Mouse (Mus musculus): Measurements from ENCODE around the gene Fgfr2. TPM values are rescaled to one million over a fixed set of nuclear protein-coding genes. Genes with fewer than 3 reads are reported as not detected.
A peak's percentile ranks its signal among the peaks of the same experiment; 100 is the strongest.

Gene Fgfr2
- polyA plus RNA-seq, 1 experiment, result 1.7 TPM

GRCm38 (mm10) chr7:131011901-131012300 lies 2111.2 kb downstream of the Fgfr2 start:
- Histone ChIP-seq H3K27me3 (ENCODE audit: control insufficient read depth, insufficient read depth, insufficient read length) (no peaks in the 10 kb centered on the region), H3K79me3 (ENCODE audit: low read depth) (no peaks in the 10 kb centered on the region), H3K36me3 (ENCODE audit: control insufficient read depth, insufficient read depth) (no peaks in the 10 kb centered on the region), H3K79me2 (ENCODE audit: control insufficient read depth, insufficient read depth) (no peaks in the 10 kb centered on the region), H3ac (ENCODE audit: control insufficient read depth, insufficient read length, low read depth) (no peak overlapping the region), H3K4me3 (ENCODE audit: insufficient read depth, poor library complexity, severe bottlenecking) (no peak overlapping the region)
- TF ChIP-seq CTCF (IDR thresholded peaks at IDR 0.05; ENCODE audit: control insufficient read depth, insufficient read depth, insufficient read length) (no peak), CEBPB (IDR thresholded peaks at IDR 0.05; ENCODE audit: low read depth) (peak; percentile 35)

DNA sequence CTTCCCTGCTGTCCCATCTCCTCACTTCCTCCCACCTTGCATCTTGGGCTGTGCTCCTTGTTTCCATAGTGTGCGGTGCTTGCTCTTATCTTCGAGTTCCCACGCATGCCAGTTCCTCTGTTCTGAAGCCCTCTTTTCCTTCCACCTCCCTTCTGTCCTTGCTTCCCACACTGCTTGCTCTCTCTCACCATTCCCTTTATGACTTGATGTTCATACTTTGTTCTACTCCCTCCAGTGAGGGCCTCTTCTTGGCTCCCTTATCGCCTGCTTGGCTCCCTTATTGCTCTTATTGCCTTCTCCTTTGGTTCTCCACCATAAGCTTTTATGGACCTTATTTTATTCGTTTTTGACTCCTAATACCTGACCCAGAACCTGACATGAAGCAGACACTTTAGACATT lies 2114.0 kb downstream of the Fgfr2 start:
- Histone ChIP-seq H3K79me3 (ENCODE audit: low read depth) (no peaks in the 10 kb centered on the region), H3K36me3 (ENCODE audit: control insufficient read depth, insufficient read depth) (no peaks in the 10 kb centered on the region), H3K79me2 (ENCODE audit: control insufficient read depth, insufficient read depth) (no peaks in the 10 kb centered on the region), H3K27me3 (ENCODE audit: control insufficient read depth, insufficient read depth, insufficient read length) (no peaks in the 10 kb centered on the region), H3K4me3 (ENCODE audit: insufficient read depth, poor library complexity, severe bottlenecking) (no peak overlapping the region), H3ac (ENCODE audit: control insufficient read depth, insufficient read length, low read depth) (no peak overlapping the region)
- TF ChIP-seq CTCF (IDR thresholded peaks at IDR 0.05; ENCODE audit: control insufficient read depth, insufficient read depth, insufficient read length) (no peak), FOSL1 (IDR thresholded peaks at IDR 0.05; ENCODE audit: insufficient read depth, low read length, poor library complexity, severe bottlenecking) (no peak), MYOD1 (IDR thresholded peaks at IDR 0.05; ENCODE audit: control insufficient read depth, insufficient read length, low read depth) (no peak), MAX (IDR thresholded peaks at IDR 0.05) (no peak), CEBPB (IDR thresholded peaks at IDR 0.05; ENCODE audit: low read depth) (no peak), USF1 (IDR thresholded peaks at IDR 0.05; ENCODE audit: low read depth) (no peak), MYOG (IDR thresholded peaks at IDR 0.05; ENCODE audit: control insufficient read depth, extremely low read depth, insufficient read length) (no peak)

DNA sequence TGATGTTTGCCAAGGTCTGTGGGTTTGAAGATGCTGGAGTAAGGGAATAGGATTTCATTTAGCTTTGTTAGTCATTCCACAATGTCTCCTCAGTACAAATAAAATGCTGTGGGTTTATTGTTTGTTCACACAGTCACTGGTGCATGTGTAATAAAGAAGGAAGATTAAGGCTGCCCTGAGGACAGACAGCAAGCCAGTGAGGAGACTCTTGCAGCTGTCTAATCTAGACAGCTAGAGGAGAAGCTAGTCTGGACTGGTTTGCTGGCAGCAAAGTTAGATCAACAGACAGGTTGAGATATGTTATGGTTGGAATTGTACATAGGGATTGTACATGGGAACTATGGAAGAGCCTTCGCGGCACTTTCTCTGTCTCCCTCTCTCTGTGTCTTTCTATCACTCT lies 2115.9 kb downstream of the Fgfr2 start:
- Histone ChIP-seq H3ac (ENCODE audit: control insufficient read depth, insufficient read length, low read depth) (no peak overlapping the region), H3K79me3 (ENCODE audit: low read depth) (no peaks in the 10 kb centered on the region), H3K79me2 (ENCODE audit: control insufficient read depth, insufficient read depth) (no peaks in the 10 kb centered on the region), H3K4me3 (ENCODE audit: insufficient read depth, poor library complexity, severe bottlenecking) (no peak overlapping the region), H3K36me3 (ENCODE audit: control insufficient read depth, insufficient read depth) (no peaks in the 10 kb centered on the region), H3K27me3 (ENCODE audit: control insufficient read depth, insufficient read depth, insufficient read length) (no peaks in the 10 kb centered on the region)
- TF ChIP-seq FOSL1 (IDR thresholded peaks at IDR 0.05; ENCODE audit: insufficient read depth, low read length, poor library complexity, severe bottlenecking), result no peak
- TF ChIP-seq MYOD1 (IDR thresholded peaks at IDR 0.05; ENCODE audit: control insufficient read depth, insufficient read length, low read depth), result peak; percentile 23

- no peak overlapping the region for H3K4me3 ChIP-seq (ENCODE audit: insufficient read depth, poor library complexity, severe bottlenecking)
- no peaks in the 10 kb centered on the region for H3K79me2 ChIP-seq (ENCODE audit: control insufficient read depth, insufficient read depth)
- no peaks in the 10 kb centered on the region for H3K79me3 ChIP-seq (ENCODE audit: low read depth)
- TF ChIP-seq CEBPB (IDR thresholded peaks at IDR 0.05; ENCODE audit: low read depth), result no peak
- no peak for TF ChIP-seq MAX (IDR thresholded peaks at IDR 0.05)
- TF ChIP-seq MYOD1 (IDR thresholded peaks at IDR 0.05; ENCODE audit: control insufficient read depth, insufficient read length, low read depth), result no peak
- TF ChIP-seq MYOG (IDR thresholded peaks at IDR 0.05; ENCODE audit: control insufficient read depth, extremely low read depth, insufficient read length), result no peak
- TF ChIP-seq CTCF (IDR thresholded peaks at IDR 0.05; ENCODE audit: control insufficient read depth, insufficient read depth, insufficient read length), result no peak
- no peaks in the 10 kb centered on the region for H3K36me3 ChIP-seq (ENCODE audit: control insufficient read depth, insufficient read depth)
- H3ac ChIP-seq (ENCODE audit: control insufficient read depth, insufficient read length, low read depth), result no peak overlapping the region
- H3K27me3 ChIP-seq (ENCODE audit: control insufficient read depth, insufficient read depth, insufficient read length), result no peaks in the 10 kb centered on the region
These were observed 2119.1 kb downstream of the Fgfr2 start for GRCm38 (mm10) chr7:131004071-131004470.

- no peaks in the 10 kb centered on the region for H3K27me3 ChIP-seq (ENCODE audit: control insufficient read depth, insufficient read depth, insufficient read length)
- H3ac ChIP-seq (ENCODE audit: control insufficient read depth, insufficient read length, low read depth), result no peak overlapping the region
- no peaks in the 10 kb centered on the region for H3K79me3 ChIP-seq (ENCODE audit: low read depth)
- no peaks in the 10 kb centered on the region for H3K36me3 ChIP-seq (ENCODE audit: control insufficient read depth, insufficient read depth)
- H3K4me3 ChIP-seq (ENCODE audit: insufficient read depth, poor library complexity, severe bottlenecking), result no peak overlapping the region
- TF ChIP-seq CTCF (IDR thresholded peaks at IDR 0.05; ENCODE audit: control insufficient read depth, insufficient read depth, insufficient read length), result no peak
- no peak for TF ChIP-seq FOSL1 (IDR thresholded peaks at IDR 0.05; ENCODE audit: insufficient read depth, low read length, poor library complexity, severe bottlenecking)
- TF ChIP-seq MYOD1 (IDR thresholded peaks at IDR 0.05; ENCODE audit: control insufficient read depth, insufficient read length, low read depth), result no peak
- TF ChIP-seq CEBPB (IDR thresholded peaks at IDR 0.05; ENCODE audit: low read depth), result no peak
- no peaks in the 10 kb centered on the region for H3K79me2 ChIP-seq (ENCODE audit: control insufficient read depth, insufficient read depth)
These were observed 2121.0 kb downstream of the Fgfr2 start for GRCm38 (mm10) chr7:131001976-131002726.

DNA sequence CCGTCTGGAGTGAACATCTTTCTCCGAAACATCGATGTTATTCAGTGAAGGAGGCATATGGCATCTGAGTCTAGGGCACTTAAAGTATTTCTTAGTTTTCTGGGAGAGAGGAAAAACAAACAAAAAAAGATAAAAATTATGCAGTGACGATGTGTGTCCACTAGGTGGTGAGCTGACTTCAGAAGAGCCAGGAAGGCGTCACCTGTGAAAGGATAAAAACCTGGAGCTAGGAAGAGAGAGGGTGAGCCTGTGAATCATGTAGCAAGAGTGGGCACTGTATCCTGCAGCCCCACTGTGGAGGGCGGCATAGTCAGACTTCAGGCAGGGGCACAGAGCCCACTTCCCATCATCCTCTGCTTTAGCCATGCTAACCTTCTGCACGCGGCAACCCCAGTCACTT lies 2129.2 kb downstream of the Fgfr2 start:
- Histone ChIP-seq H3K79me3 (ENCODE audit: low read depth) (no peaks in the 10 kb centered on the region), H3K27me3 (ENCODE audit: control insufficient read depth, insufficient read depth, insufficient read length) (no peaks in the 10 kb centered on the region), H3K36me3 (ENCODE audit: control insufficient read depth, insufficient read depth) (no peaks in the 10 kb centered on the region), H3ac (ENCODE audit: control insufficient read depth, insufficient read length, low read depth) (no peak overlapping the region), H3K79me2 (ENCODE audit: control insufficient read depth, insufficient read depth) (no peaks in the 10 kb centered on the region), H3K4me3 (ENCODE audit: insufficient read depth, poor library complexity, severe bottlenecking) (no peak overlapping the region)
- TF ChIP-seq USF1 (IDR thresholded peaks at IDR 0.05; ENCODE audit: low read depth) (no peak), MAX (IDR thresholded peaks at IDR 0.05) (no peak), CEBPB (IDR thresholded peaks at IDR 0.05; ENCODE audit: low read depth) (no peak), MYOG (IDR thresholded peaks at IDR 0.05; ENCODE audit: control insufficient read depth, extremely low read depth, insufficient read length) (no peak), FOSL1 (IDR thresholded peaks at IDR 0.05; ENCODE audit: insufficient read depth, low read length, poor library complexity, severe bottlenecking) (no peak)
